Mouse (Mus musculus) thymus, adult 2 months (tissue): ENCODE results near the gene Ak5. TPM values are rescaled to one million over a fixed set of nuclear protein-coding genes. Genes with fewer than 3 reads are reported as not detected.

ENCODE experiments used
- DNase-seq: peaks from one replicate; pipeline ENCODE4 v3.0.0; 2021
- H3K27ac ChIP-seq: fragments of 200-500 bp; 2 replicates; pipeline ENCODE4 v1.5.1; 2012; ENCODE audit warnings: low read length, control low read depth; ENCODE audit not compliant: control insufficient read depth, insufficient read depth
- H3K27me3 ChIP-seq: fragments of 200-500 bp; 2 replicates; pipeline ENCODE4 v1.6.1; 2012; ENCODE audit warnings: mild to moderate bottlenecking, low read length, moderate library complexity, mixed read lengths; ENCODE audit not compliant: control insufficient read depth, insufficient read depth
- H3K36me3 ChIP-seq: fragments of 200-500 bp; 2 replicates; pipeline ENCODE4 v1.6.1; 2012; ENCODE audit warnings: mild to moderate bottlenecking, low read length, moderate library complexity; ENCODE audit not compliant: control insufficient read depth, insufficient read depth
- H3K4me1 ChIP-seq: fragments of 200-500 bp; replicated peaks from 2 replicates; pipeline ENCODE4 v1.6.1; 2012; ENCODE audit warnings: low read length; ENCODE audit not compliant: control insufficient read depth, insufficient read depth
- H3K4me3 ChIP-seq: fragments of 200-500 bp; 2 replicates; pipeline ENCODE4 v1.5.1; 2012; ENCODE audit warnings: mild to moderate bottlenecking, low read length, control low read depth, moderate library complexity; ENCODE audit not compliant: control insufficient read depth, insufficient read depth
- CTCF ChIP-seq: fragments of 200-500 bp; IDR thresholded peaks from 2 replicates; pipeline ENCODE4 v1.5.1; 2012; ENCODE audit warnings: mild to moderate bottlenecking, control low read depth, low read length, moderate library complexity, borderline replicate concordance; ENCODE audit not compliant: control insufficient read depth, poor library complexity, insufficient read depth; ENCODE audit errors: extremely low read depth
- POLR2A ChIP-seq: fragments of 200-500 bp; IDR thresholded peaks from 2 replicates; pipeline ENCODE4 v1.6.1; 2012; ENCODE audit warnings: mild to moderate bottlenecking, low read length, control low read depth, moderate library complexity; ENCODE audit not compliant: control insufficient read depth, poor library complexity, insufficient read depth; ENCODE audit errors: extremely low read depth
- WGBS: fragments of 180-500 bp; shearing (Covaris S2); methylation state at CpG from one replicate; pipeline ENCODE4 v1.1.7; 2018; 5-methylcytosine and 5-hydroxymethylcytosine counted together
- polyA plus RNA-seq: library from polyadenylated mRNA; depleted of rRNA; stranded (reverse); fragments of >200 nt; gene quantifications from 2 replicates; pipeline ENCODE4 v1.2.3, GENCODE M21; 2012; rRNA removed

Ak5 gene
- polyA plus RNA-seq: 0.11 and 0.61 TPM in 2 replicates

DNA sequence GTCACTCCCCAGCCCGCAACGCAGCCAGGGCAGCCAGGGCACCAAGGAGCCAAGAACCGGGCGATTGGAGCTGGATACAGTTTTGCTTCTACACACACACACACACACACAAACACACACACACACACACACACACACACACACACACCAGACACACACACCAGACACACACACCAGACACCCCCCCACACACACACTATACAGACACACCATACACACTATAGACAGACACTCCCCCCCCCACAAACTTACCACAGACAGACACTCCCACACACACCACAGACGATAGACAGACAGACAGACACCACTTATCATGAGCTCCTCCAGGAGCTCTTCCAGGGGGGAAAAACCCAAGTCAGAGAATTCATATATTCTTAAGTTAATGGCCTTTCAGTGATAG is at the start of gene Ak5:
Ak5 (minus strand) TSS at position 122 of the 400 bp plus-strand sequence.
- no peak within 1 kb of the TSS for H3K27ac ChIP-seq
- TF ChIP-seq POLR2A (no peak), CTCF (no peak)
- no peaks in the 10 kb centered on the region for H3K4me1 ChIP-seq
- 3% methylated on average over 5 of the region's 5 CpGs for WGBS
- no peaks in the 10 kb centered on the region; the same call in 1 of the 2 replicates for H3K27me3 ChIP-seq
- no peaks in the 10 kb centered on the region for H3K36me3 ChIP-seq
- no peak within 1 kb of the TSS for H3K4me3 ChIP-seq
- no peak for DNase-seq

DNA sequence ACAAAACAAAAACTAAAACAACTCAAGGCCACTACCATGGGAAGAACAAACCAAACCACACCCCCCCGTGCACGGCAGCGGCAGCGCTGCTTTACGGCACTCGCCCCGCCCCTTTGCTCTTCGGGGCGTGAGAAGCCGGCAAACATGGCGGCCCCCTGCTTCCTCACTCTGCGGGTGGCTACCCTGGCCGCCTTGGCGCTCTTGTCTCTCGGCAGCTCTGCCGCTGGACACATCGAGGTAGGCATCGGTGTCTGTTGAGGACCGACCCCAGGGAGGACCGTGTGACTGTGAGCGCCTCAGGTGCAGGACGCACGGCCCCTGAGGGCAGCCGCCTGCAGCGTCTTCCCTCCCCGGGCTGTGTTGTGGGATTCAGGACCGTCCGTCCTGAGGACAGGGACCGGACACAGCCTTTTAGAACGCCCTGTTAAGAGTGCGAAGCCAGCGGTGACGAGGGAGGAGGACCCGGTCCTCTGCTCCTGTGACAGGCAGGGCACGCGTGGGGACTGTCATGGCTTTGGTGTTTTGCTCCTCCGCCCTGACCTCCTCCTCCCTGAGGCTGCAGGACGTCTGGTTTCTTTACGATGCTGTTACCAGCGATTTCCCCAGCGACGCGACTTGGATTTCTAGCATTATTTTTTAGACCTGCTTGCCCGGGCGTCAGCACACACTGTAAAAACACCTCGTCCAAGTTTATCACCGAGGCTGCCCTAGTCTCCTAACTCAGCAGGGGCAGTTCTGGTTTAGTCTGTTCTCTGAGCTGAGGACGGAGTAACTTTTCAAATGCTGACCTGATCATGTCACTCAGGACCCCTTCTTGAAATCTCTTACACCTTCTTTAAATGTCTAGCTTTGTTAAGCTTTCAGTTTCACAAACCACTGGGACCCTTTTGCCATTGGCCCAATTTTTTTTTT is 46.1 kb upstream of the Ak5 start, which contains the start of gene Pigk:
Pigk (plus strand) TSS at position 110 of the 912 bp plus-strand sequence.
- no peak within 1 kb of the TSS for H3K27ac ChIP-seq
- no peaks in the 10 kb centered on the region for H3K36me3 ChIP-seq
- H3K4me1 ChIP-seq: no peaks in the 10 kb centered on the region
- 1% methylated on average over 48 of the region's 48 CpGs for WGBS
- peak within 1 kb of the TSS; percentile 72 for H3K4me3 ChIP-seq
- TF ChIP-seq POLR2A: 0 out of 2 replicates have a peak, but pooled peaks have one; percentile 31
- TF ChIP-seq CTCF: 0 out of 2 replicates have a peak, but pooled peaks have one; percentile 51
- peak; percentile 94 for DNase-seq
- H3K27me3 ChIP-seq: no peaks in the 10 kb centered on the region

DNA sequence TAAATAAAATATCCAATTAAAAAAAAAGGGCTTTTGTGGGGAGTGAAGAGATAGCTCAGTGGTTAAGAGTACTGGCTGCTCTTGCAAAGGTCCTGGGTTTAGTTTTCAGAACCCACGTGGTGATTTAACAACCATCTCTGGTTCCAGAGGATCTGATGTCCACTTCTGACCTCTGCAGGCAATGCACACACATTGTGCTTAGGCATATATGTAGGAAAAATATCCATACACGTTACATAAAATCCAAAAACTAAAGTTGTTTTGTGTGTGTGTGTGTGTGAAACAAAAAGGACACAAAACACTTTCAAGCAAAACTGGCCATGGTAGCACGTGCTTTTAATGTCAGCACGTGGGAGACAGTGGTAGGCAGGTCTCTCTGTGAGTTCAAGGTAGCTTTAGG is 44.8 kb upstream of the Ak5 start:
- no peaks in the 10 kb centered on the region for H3K27me3 ChIP-seq
- no peak overlapping the region for H3K27ac ChIP-seq
- no peaks in the 10 kb centered on the region for H3K4me1 ChIP-seq

DNA sequence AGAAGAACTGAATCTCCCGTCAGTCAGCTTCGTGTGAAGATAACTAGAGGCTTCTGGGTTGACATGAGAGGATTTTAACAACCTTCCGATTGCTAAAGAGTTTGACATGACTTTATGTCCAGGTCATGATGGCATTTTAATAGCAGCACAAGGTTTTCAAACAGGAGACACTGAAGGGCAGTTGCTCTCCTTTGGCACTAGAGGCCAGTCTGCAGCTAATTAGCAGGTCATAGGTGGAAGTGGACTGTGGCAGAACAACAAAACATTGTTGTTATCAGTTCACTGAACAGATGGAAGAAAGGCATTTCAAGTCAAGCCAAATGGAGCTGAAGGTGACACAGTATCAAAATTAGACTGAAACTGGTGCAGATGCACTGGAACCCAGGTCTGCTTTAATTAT is 41.8 kb upstream of the Ak5 start:
- Histone ChIP-seq H3K27me3 (no peaks in the 10 kb centered on the region), H3K27ac (no peak overlapping the region), H3K4me3 (no peak overlapping the region), H3K36me3 (no peaks in the 10 kb centered on the region), H3K4me1 (no peaks in the 10 kb centered on the region)
- WGBS: 86% methylated on average over 3 of the region's 3 CpGs
- DNase-seq: no peak
- TF ChIP-seq POLR2A: no peak
- TF ChIP-seq CTCF: no peak

More for the DNA sequence above, 44.8 kb upstream of the Ak5 start:
- H3K36me3 ChIP-seq: no peaks in the 10 kb centered on the region
- DNase-seq: no peak
- 84% methylated on average over 4 of the region's 4 CpGs for WGBS
- no peak overlapping the region for H3K4me3 ChIP-seq
- no peak for TF ChIP-seq POLR2A
- TF ChIP-seq CTCF: no peak

- Histone ChIP-seq H3K36me3 (no peaks in the 10 kb centered on the region), H3K4me1 (no peaks in the 10 kb centered on the region), H3K27me3 (no peaks in the 10 kb centered on the region), H3K4me3 (no peak overlapping the region), H3K27ac (no peak overlapping the region)
- no peak for DNase-seq
- TF ChIP-seq POLR2A (no peak), CTCF (no peak)
- WGBS: 79% methylated on average over 5 of the region's 5 CpGs
These were observed 39.2 kb upstream of the Ak5 start for GRCm38 (mm10) chr3:152707321-152707823.

DNA sequence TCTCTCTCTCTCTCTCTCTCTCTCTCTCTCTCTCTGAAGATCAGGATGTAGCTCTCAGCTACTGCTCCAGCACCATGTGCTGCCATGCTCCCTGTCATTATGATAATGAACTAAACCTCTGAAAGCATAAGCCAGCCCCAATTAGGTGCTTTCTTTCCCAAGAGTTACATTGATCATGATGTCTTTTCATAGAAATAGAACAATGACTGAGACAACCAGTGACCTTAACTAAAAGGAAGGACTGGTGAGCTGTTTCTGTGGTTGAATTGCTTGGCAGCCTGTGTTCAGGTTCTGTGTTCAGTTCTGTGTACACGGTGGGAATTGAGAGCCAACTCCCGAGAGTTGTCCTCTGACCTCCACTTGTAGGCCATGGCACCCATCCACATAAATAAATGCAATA is 38.7 kb upstream of the Ak5 start:
- 97% methylated on average over 2 of the region's 2 CpGs for WGBS
- TF ChIP-seq POLR2A (no peak), CTCF (no peak)
- Histone ChIP-seq H3K27ac (no peak overlapping the region), H3K36me3 (no peaks in the 10 kb centered on the region), H3K4me3 (no peak overlapping the region), H3K27me3 (no peaks in the 10 kb centered on the region), H3K4me1 (no peaks in the 10 kb centered on the region)
- DNase-seq: no peak
